Mouse (Mus musculus) yolk sac, embryonic 10.5 days (tissue): ENCODE measurements around the gene Fgfr2.
A peak's percentile ranks its signal among the peaks of the same experiment; 100 is the strongest.

Experiments used
- DNase-seq: peaks from one replicate; pipeline ENCODE4 v3.0.0-alpha.2; 2017; ENCODE audit warnings: low spot score

Fgfr2 gene

GRCm38 (mm10) chr7:130665358-130665757, 2457.8 kb downstream of the Fgfr2 start:
- DNase-seq = no peak

DNA sequence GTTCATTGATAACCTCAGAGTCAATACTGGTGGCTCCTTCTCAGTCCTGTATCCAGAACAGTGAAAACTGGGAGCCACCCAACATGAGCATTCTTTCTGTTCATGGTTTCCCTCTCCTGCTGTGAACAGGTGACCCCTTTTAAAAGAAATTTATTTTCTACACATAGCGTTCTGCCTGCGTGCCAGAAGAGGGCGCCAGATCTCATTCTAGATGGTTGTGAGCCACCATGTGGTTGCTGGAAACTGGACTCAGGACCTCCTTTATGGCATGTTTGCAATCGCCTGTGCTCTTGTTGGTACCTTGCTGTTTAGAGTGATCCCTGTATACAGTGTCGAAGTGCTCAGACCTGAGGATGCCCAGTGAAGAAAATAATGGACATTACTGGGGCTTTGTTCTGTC, 2458.5 kb downstream of the Fgfr2 start:
- no peak for DNase-seq

DNA sequence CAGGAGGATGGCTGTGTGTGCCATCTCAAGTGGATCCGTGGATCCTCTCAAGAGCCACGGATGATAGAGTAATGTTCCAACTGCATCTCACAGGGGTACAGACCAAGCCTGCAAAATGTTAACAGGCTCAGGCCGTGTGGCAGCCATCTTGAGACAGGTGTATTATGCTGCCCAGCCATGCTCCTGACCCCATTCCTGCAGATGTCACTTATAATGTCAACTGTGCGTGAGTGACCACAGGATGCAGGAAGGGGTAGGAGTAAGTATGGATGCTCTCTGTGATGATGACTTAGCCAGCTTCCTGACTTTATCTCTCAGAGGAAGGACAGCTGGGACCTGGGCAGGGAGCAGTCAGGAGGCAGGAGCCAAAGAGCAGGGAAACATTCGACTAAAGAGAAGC, 2459.1 kb downstream of the Fgfr2 start:
- no peak for DNase-seq

GRCm38 (mm10) chr7:130662869-130663268, 2460.3 kb downstream of the Fgfr2 start:
- DNase-seq = no peak

- peak; percentile 71 for DNase-seq
Measured at GRCm38 (mm10) chr7:130662250-130662649, 2460.9 kb downstream of the Fgfr2 start.

DNA sequence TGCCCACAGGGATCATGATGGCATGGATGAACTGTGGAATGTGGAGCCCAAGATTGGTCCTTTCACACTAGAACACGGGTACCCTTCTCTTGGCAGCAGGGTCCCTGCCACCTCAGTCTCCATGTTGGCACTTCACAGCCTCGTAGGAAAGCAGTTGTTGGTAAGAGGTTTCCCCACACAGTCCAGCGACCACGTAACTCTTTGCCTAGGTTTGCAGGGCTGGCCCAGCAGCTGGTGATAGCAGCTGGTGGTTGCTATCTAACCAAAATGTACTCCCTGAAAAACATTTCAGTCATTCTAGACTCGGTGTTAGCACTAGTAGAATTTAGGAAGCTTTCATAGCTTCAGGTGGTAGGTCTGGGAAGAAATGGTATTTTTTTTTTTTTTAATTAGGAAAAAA, 2464.0 kb downstream of the Fgfr2 start:
- DNase-seq = no peak

DNA sequence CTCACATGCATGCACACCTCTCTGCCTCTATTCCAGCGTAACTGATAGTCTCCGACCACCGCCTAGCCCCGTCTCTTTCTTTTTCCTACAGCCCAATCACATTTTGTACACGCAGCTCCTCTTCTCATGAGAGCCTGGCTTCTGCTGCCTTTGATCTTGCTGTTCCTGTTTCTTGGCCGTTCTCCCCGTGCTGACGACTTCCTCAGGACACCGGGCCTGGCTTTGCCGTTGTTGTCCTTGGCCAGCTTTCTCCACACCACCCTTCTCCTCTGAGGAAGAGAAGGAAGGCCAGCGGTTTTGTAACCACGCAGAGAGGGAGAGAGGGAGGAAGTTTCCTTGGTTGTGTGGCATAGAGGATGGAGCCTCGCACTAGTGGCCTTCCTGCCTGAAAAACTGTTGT, 2465.4 kb downstream of the Fgfr2 start:
- no peak for DNase-seq

DNA sequence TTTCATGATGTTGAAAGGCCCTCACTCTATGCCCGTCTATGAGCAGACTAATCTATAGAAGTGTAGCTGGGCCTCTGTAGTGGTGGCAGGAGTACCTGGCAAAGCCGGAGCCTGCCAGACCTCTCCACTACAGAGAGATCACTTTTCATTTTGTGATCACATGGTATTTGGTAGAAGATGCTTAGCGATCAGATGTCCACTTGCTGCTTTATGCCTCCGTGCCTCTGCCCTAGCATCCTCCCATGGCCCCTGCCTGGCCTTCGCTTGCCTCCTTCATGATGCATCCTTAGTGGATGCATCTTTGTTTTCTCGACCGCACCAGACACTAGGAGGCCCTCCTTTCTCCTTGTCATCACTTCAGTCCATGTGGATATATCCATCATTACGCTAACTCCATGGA, 2466.2 kb downstream of the Fgfr2 start:
- DNase-seq = no peak

- DNase-seq = peak; percentile 67
Measured at GRCm38 (mm10) chr7:130654562-130654961, 2468.6 kb downstream of the Fgfr2 start.

- no peak for DNase-seq
Measured at GRCm38 (mm10) chr7:130653036-130653555, 2470.1 kb downstream of the Fgfr2 start.

- DNase-seq = no peak
Measured at GRCm38 (mm10) chr7:130650621-130651020, 2472.5 kb downstream of the Fgfr2 start.

DNA sequence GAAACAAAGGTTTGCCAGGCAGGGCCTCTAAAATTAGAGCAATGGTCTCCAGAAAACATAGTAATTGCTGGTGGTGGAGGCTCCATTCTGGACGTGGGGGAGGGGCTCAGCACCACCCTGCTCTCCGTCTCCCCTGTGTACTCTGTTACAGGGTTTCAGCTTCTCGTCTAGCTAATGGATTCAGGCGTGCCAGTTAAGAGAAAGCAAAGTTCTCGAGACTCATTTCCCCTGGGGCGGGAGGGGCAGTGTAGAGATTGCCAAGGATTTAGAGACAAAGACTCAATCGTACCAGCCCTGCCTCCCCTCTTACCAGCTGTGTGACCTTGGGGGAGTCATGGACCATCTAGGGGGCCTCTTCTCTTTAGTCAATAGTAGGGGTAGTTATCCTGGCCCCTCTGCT, 2473.9 kb downstream of the Fgfr2 start:
- no peak for DNase-seq

DNA sequence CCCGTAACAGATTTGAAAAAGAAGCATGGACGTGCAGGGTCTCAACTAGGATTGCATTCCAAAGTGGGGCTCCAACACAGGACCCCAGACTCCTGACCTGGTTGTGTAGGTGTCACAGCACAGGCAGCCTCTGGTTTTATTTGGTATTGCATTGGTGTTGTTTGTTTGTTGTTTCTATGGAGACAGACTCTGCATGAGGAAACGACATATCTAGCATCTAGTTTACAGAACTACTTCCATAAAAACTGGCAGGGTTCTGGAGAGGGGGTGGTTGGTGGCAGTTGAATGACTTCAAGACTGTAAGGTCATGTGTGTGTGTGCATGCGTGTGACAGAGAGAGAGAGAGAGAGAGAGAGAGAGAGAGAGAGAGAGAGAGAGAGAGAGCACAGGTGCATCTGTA, 2475.1 kb downstream of the Fgfr2 start:
- no peak for DNase-seq

- DNase-seq = peak; percentile 82
Measured at GRCm38 (mm10) chr7:130646762-130647139, 2476.4 kb downstream of the Fgfr2 start.

DNA sequence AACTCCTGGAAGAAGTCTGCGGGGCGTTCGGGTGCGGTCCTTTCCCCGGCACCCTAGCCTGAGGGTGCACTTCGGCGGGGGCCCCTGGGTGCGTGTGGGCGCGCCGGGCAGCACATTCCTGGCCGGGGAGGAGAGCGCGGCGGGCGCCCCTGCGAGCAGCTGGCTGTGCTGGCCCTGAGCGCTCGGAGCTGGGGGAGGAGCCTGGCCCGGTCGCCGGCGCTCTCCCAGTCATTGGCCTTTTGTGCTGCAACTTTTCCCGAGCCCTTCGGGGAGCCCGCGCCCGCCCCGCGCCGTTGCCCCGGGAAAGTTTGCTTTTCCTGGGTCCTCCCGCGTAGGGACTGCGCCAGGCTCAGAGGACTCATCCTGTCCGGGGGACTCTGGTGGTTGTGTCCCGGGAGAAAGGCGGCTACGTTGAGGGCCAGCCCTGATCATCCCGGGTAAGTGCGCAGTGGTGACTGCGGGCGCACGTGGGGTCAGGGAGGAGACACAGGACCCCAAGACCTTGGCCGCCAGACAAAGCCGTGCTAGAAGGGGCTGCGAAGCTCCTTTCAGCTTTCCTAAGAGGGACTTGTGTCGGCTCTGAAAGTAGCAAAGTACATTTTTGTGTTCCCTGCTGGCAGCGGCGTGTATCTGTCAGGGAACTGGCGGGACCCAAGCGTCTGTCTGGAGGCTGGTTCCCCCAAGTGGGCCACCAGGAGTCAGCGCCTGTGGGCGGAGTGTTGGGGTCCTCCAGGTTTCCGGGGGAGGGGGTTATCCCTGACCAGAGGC, 2477.0 kb downstream of the Fgfr2 start:
- peak; percentile 86 for DNase-seq

DNA sequence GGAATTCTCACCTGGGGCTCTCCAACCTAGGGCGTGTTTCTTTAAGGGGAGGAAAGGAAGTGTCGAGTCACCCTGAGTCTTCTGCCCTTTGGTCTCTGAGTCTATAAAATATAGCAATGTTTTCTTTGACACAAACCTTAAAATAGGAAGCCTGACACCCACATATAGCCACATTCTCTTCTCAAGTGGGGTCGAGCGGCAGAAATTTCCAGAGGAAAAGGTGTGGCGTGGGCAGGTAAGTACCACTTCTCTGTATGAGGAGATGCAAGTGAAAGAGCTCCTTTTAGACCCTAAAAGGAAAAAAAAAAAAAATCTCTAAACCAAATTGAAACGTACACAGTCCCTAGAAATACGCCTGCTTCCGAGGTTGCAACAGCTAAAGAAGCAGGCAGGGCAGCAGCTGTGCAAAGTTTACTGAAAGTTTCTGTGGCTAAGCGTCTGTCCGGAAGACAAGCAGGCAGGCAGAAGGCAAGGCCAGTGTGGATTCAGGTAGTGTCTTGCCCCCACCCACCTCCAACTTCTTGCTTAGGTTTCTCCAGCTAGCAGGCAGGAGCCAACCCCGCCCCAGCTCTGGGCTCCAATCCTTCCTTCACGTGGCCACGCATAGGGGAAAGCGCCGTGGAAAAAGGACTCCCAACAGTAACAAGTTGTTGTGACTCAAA, 2477.7 kb downstream of the Fgfr2 start:
- DNase-seq = peak; percentile 83

GRCm38 (mm10) chr7:130640681-130641080, 2482.5 kb downstream of the Fgfr2 start:
- DNase-seq = no peak

DNA sequence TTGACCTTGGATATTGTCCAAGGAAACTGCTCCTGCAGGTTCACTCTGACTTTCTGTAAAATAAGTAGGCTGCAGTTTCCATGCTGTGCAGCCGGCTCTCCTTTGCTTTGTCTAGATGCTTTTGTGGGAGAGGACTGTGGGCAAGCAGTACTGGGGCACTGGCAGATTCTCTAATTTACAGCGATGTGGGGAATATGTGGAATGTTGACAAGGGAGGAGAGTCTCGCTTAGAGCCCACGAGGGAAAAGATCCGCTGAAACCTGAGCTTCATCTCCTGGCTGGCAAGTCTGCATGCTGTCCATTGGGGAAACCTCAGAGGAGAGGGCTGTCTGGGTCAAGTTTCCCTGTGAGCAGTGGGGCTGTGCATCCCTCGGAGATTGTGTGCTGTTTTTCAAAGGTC, 2485.3 kb downstream of the Fgfr2 start:
- DNase-seq = no peak

GRCm38 (mm10) chr7:130636902-130637301, 2486.2 kb downstream of the Fgfr2 start:
- no peak for DNase-seq

GRCm38 (mm10) chr7:130636274-130636673, 2486.9 kb downstream of the Fgfr2 start:
- DNase-seq = no peak

GRCm38 (mm10) chr7:130635212-130635611, 2487.9 kb downstream of the Fgfr2 start:
- no peak for DNase-seq

- DNase-seq = peak; percentile 59
Measured at GRCm38 (mm10) chr7:130634259-130634871, 2488.8 kb downstream of the Fgfr2 start.

DNA sequence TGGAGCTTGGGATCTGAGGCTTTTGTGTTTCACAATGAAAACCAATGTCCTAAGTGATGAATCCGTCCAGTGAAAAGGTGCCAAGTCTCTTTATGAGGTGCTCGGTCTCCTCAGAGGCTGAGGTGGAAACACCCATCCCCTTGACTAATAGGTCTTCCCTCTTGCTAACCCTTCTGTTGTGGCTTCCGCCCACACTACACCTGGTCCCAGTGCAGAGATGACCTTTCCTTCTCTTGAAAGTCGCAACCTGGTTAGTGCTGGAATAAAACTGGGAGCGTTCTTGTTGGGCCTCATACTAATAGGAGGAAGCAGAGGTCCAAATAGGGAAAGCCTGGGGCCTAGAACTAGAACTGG, 2490.8 kb downstream of the Fgfr2 start:
- no peak for DNase-seq
